Mouse (Mus musculus) liver, adult 2 months (tissue): ENCODE results near the gene Heatr5a.

ENCODE experiments used
- CTCF ChIP-seq: fragments of 200-500 bp; IDR thresholded peaks from 2 replicates; pipeline ENCODE4 v1.5.1; 2011; ENCODE audit warnings: low read depth, low read length, control low read depth
- POLR2A ChIP-seq: fragments of 200-500 bp; IDR thresholded peaks from 2 replicates; pipeline ENCODE4 v1.6.1; 2011; ENCODE audit warnings: low read length, control low read depth; ENCODE audit not compliant: insufficient read depth; ENCODE audit errors: extremely low read depth

DNA sequence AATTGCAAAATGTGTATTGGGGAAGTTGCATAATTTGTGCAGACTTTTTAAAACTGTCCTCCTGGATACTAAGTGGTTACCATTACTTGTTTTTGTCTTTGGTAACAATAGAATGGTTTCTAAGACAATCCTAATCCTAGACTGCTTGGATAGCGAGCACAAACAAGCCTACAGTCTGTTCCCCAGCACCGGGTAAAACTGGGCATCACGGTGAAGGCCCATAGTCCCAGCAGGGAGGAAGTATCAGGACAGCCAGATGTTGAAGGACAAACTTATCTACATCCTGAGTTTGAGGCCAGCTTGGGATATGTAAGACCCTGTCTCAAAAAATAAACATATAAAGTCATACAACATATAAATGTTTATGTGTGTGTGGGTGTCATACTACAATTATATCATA is 135.9 kb downstream of the Heatr5a start:
- TF ChIP-seq CTCF, result no peak
- TF ChIP-seq POLR2A, result no peak
